Mouse (Mus musculus) hindbrain, embryonic 10.5 days (tissue): ENCODE measurements around the gene Qtrt1. TPM values are rescaled to one million over a fixed set of nuclear protein-coding genes. Genes with fewer than 3 reads are reported as not detected.
"Not testable (repeated sequence)": the region's sequence is repeated elsewhere in the genome, so short reads cannot be mapped to it uniquely, and the experiment has no call there.

Experiments
- DNase-seq: peaks from one replicate; pipeline ENCODE4 v3.0.0-alpha.2; 2017; ENCODE audit warnings: low spot score
- H3K27ac ChIP-seq: fragments of 300-500 bp; sonication (generic); 2 replicates; pipeline ENCODE4 v1.5.1; 2016; ENCODE audit warnings: mild to moderate bottlenecking, moderate library complexity
- H3K27me3 ChIP-seq: fragments of 300-500 bp; sonication (generic); 2 replicates; pipeline ENCODE4 v1.6.1; 2016; ENCODE audit warnings: mild to moderate bottlenecking; ENCODE audit not compliant: poor library complexity, insufficient read depth, severe bottlenecking
- H3K36me3 ChIP-seq: fragments of 300-500 bp; sonication (generic); 2 replicates; pipeline ENCODE4 v1.6.1; 2016; ENCODE audit warnings: mild to moderate bottlenecking, moderate library complexity
- H3K4me1 ChIP-seq: fragments of 300-500 bp; sonication (generic); replicated peaks from 2 replicates; pipeline ENCODE4 v1.6.1; 2016; ENCODE audit warnings: mild to moderate bottlenecking
- H3K4me3 ChIP-seq: fragments of 300-500 bp; sonication (generic); 2 replicates; pipeline ENCODE4 v1.5.1; 2016; ENCODE audit warnings: mild to moderate bottlenecking, moderate library complexity
- H3K9me3 ChIP-seq: fragments of 300-500 bp; sonication (generic); 2 replicates; pipeline ENCODE4 v1.6.1; 2016; ENCODE audit warnings: mild to moderate bottlenecking, moderate library complexity
- WGBS: fragments of 180-500 bp; shearing (Covaris S2); methylation state at CpG from one replicate; pipeline ENCODE4 v1.1.7; 2016; 5-methylcytosine and 5-hydroxymethylcytosine counted together
- polyA plus RNA-seq: library from polyadenylated mRNA; unstranded; fragments of >200 nt; fragmentation: Nextera tagmentation; extraction: Ambion mirVana; gene quantifications from 2 replicates; pipeline ENCODE4 v1.2.1, GENCODE M21; 2016

Gene Qtrt1
- polyA plus RNA-seq, 1 experiment from 2014 or later: 63.3 TPM

DNA sequence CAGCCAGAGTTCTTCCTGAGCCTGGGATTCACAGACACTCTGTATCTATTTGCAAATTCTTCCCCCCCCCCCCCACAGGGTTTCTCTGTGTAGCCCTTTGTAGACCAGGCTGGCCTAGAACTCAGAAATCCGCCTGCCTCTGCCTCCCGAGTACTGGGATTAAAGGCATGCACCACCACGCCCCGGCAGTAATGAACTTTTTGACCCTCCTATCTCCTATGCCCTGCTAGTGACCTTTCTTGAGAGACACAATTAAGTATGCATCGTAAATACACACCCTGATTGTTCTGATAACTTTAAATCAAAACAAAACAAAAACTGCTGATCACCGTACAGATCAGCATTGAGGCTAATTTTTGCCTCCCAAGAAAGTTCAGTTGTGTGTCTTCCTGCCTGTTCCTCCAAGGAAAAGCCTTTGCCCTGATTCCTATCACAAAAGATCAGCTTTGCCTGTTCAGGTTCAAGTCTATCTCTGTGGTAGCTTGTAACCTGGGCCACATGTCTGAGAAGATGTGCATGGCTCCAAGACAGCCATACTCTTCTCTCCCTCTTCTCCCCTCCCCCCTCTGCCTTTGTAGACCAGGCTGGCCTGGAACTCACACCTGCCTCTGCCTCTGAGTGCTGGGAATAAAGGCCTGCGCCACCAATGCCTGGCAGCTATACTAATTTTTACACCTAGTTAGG is 44.8 kb downstream of the Qtrt1 start:
- no peak for DNase-seq
- no peak overlapping the region; the same call in 1 of the 2 replicates for H3K27ac ChIP-seq
- 89% methylated on average over 7 of the region's 7 CpGs for WGBS
- no peaks in the 10 kb centered on the region for H3K9me3 ChIP-seq
- H3K27me3 ChIP-seq: no peaks in the 10 kb centered on the region
- H3K4me3 ChIP-seq: no peak overlapping the region
- H3K36me3 ChIP-seq: peaks cover 31% of the 10 kb centered on the region
- peaks cover 11% of the 10 kb centered on the region; the same call in 1 of the 2 replicates for H3K4me1 ChIP-seq

DNA sequence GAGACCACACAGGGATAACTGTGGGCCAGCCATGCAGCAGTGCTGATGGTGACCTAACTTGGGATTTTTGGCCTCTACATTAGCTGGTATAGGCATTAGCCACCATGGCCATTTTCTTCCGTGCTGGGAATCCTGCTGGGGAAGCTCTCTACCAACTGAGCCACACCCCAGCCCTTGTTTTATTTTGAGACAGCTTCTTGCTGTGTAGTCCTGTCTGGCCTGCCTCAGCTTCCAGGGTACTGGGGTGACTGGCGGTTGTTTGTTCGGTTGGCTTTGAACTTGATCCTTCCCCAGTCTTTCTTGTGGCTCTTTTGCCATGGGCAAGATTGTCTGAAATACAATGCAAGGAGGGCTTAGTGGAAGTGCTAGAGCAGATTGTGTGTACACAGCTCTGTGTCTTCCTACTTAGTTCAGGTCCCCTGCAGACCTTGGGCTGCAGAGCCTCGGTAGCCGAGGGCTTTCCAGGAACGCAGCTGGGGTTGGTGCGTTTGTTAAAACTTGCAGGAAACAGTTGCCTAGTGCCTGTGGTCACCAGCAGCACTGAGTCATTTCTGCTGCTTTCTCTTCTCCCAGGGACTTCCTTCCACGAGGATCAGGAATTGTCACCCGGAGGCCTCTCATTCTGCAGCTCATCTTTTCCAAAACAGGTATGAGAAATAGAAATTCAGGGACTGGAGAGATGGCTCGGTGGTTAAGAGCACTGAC is 45.4 kb downstream of the Qtrt1 start:
- WGBS: 88% methylated on average over 10 of the region's 10 CpGs
- Histone ChIP-seq H3K27me3 (no peaks in the 10 kb centered on the region), H3K4me1 (0 out of 2 replicates have a peak, but pooled peaks cover 12% of the 10 kb centered on the region), H3K27ac (no peak overlapping the region; the same call in 1 of the 2 replicates), H3K9me3 (no peaks in the 10 kb centered on the region), H3K4me3 (no peak overlapping the region), H3K36me3 (peaks cover 37% of the 10 kb centered on the region)
- no peak for DNase-seq

DNA sequence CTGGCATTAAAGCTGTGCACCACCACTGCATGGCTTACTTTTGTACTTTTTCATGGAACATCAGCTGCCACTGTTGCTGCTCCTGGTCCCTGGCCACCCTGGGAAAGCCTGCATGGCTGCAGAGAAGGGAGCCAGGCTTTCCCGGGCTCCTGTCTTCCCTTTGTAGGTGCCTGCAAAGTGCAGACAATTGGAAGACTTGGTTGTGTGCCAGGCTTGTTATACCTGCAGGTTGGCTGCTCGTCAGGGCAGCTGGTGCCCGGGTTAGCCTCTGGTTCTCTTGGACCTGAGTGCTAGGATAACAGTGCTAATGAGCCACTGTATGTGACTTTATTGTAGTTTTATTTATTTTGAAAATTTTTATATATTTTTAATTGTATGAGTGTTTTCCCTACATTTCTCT is 47.2 kb downstream of the Qtrt1 start:
- WGBS: 94% methylated on average over 3 of the region's 3 CpGs
- Histone ChIP-seq H3K9me3 (no peaks in the 10 kb centered on the region), H3K4me3 (no peak overlapping the region), H3K27me3 (no peaks in the 10 kb centered on the region), H3K4me1 (0 out of 2 replicates have a peak, but pooled peaks cover 10% of the 10 kb centered on the region), H3K36me3 (peaks cover 40% of the 10 kb centered on the region), H3K27ac (no peak overlapping the region)
- DNase-seq: no peak

DNA sequence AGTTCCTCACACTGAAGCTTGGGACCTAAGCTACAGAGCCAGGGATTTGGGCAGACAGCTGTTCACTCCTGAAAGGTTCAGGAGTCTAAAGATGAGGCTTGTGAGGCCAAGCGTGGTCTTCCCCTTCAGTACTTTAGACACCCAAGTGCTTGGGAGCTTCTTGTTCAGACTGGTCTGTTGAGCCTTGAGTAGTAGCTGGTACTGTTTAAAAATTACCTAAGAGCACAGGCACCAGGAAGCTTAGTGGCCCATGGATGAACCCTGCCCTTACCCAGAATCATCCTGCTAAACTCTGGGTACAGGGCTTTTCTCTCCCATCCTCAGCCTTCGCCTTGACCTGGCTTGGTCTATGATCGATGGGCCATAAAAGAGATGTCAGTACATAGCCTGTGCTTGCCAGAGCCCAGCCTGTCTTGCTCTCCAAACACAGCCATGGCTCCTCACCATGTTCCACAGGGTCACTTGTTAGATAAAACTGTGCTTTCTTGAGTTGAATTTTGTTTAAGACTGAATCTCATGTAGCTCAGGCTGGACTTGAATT is 48.8 kb downstream of the Qtrt1 start:
- H3K4me3 ChIP-seq: no peak overlapping the region
- no peaks in the 10 kb centered on the region for H3K27me3 ChIP-seq
- 94% methylated on average over 3 of the region's 3 CpGs for WGBS
- peaks cover 50% of the 10 kb centered on the region for H3K36me3 ChIP-seq
- 0 out of 2 replicates have a peak, but pooled peaks cover 10% of the 10 kb centered on the region for H3K4me1 ChIP-seq
- no peaks in the 10 kb centered on the region for H3K9me3 ChIP-seq
- H3K27ac ChIP-seq: no peak overlapping the region
- DNase-seq: no peak

DNA sequence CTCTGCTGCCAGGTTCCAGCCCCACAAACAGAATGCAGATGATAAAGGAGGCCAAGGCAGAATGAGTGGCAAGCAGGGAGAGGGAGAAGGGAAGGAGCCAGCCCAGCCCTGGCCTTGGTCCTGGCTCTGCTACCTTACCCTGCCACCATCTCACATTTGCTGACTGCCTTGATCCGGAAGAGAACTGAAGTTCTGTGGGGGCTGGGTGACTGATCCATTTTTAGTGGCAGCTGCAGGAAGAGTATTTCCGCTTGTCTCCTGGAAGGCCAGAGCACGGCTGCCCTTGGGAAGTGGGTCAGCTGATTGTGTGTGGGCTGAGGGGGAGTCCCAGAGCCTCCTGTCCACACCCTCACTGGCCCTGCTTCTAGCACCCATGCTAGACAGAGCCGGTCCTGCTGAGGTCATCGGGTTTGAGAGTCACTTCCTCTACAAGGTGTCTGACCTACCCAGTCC is 51.5 kb downstream of the Qtrt1 start:
- DNase-seq: no peak
- peaks cover 68% of the 10 kb centered on the region for H3K36me3 ChIP-seq
- no peaks in the 10 kb centered on the region for H3K27me3 ChIP-seq
- H3K4me3 ChIP-seq: no peak overlapping the region
- WGBS: 80% methylated on average over 5 of the region's 5 CpGs
- 0 out of 2 replicates have a peak, but pooled peaks cover 7% of the 10 kb centered on the region for H3K4me1 ChIP-seq
- H3K9me3 ChIP-seq: no peaks in the 10 kb centered on the region
- peak overlapping the region; percentile 2; the same call in 1 of the 2 replicates for H3K27ac ChIP-seq

DNA sequence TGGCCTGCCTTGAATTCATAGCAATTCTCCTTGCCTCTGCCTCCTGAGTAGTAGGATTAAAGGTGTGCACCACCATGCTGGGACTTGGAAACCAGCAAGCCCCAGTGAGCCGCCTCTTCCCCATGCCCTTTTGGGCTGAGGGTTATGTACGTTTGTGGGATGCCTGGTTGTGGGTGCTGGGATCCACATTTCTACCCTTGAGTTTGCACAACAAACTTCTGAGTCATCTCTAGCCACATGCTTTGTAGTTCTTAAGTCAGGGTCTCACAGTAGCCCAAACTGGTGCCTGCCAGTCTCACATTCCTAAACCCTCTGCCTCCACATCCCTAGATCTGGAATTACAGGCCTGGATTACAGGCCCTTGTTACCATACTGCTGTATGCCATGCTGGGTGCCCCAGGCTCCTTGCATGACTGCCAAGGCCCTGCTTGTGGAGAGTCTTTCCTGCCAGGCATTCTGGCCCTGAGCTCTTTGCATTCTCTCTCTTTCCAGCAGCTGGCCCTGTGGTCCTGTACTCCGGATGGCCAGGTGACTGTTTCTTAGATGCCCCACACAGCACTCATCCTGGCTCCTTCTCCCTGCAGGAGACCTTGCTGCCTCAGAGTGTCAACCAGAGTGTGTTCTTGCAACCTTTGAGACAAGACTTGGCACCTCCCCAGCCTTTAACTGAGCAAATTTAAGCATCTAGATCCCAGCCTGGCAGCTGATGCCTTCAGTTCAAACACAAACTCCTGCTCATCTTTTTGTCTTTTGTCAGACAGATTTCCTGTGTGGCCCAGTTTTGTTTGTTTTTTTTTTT is 52.3 kb downstream of the Qtrt1 start:
- H3K27me3 ChIP-seq: no peaks in the 10 kb centered on the region
- H3K9me3 ChIP-seq: no peaks in the 10 kb centered on the region
- H3K36me3 ChIP-seq: peaks cover 68% of the 10 kb centered on the region
- H3K4me1 ChIP-seq: 0 out of 2 replicates have a peak, but pooled peaks cover 7% of the 10 kb centered on the region
- 77% methylated on average over 3 of the region's 3 CpGs for WGBS
- no peak for DNase-seq
- no peak overlapping the region for H3K27ac ChIP-seq
- no peak overlapping the region for H3K4me3 ChIP-seq

DNA sequence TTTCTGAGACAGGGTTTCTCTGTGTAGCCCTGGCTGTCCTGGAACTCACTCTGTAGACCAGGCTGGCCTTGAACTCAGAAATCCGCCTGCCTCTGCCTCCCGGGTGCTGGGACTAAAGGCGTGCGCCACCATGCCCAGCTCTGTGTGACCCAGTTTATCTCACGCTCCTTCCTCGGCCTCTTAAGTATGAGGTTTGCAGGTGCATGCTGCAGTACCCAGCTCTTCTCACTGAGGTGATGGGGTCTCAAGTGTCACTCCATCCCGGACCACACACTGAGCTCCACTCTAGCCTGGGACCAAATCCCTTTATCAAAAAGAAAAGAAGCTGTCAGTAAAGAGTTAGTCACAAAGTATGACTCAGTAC is 52.9 kb downstream of the Qtrt1 start:
- H3K36me3 ChIP-seq: peaks cover 68% of the 10 kb centered on the region
- not testable (repeated sequence) for H3K27ac ChIP-seq, DNase-seq, H3K4me1 ChIP-seq, H3K4me3 ChIP-seq, H3K27me3 ChIP-seq, H3K9me3 ChIP-seq
- 92% methylated on average over 7 of the region's 7 CpGs for WGBS

DNA sequence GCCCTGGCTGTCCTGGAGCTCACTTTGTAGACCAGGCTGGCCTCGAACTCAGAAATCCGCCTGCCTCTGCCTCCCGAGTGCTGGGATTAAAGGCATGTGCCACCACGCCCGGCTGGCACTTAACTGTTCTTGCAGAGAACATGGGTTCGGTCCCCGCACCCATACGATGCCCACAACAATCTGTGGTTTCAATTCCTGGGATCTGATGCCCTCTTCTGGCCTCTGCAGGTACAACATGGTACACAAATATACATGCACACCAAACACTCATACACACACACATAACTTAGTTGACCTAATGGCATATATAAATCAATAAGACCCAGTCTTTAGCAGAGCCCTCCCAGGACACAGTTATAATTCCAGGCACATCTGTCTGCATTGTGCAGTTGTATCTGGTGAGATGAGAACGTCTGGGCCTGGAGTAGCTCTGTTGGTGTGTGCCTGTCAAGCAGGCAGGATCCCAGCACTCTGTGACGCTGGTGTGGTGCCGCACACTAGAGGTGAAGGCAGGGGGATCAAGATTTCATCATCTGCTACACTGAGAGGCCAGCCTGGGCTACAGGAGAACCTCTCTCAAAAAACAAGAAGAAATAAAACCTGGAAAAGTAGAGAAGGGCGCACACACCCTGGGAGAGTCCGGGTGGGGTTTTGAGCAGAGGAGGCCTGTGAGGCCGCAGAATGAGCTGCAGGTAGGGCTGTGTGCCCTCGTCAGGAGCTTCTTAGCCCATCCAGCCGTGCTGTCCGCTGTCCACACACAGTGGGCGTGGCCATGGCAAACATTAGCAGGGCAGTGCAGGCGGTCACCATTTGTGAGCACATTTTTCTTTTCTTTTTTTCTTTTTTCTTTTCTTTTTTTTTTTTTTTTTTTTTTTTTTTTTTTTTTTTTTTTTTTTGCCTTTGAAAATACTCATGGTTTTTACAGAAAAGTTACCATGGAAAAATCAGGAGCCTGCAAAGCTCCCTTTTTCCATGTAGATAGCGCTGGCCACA is 57.7 kb downstream of the Qtrt1 start:
- H3K9me3 ChIP-seq: no peaks in the 10 kb centered on the region
- no peak overlapping the region for H3K4me3 ChIP-seq
- WGBS: 91% methylated on average over 20 of the region's 20 CpGs
- H3K36me3 ChIP-seq: peaks cover 92% of the 10 kb centered on the region
- no peaks in the 10 kb centered on the region for H3K4me1 ChIP-seq
- no peak overlapping the region for H3K27ac ChIP-seq
- DNase-seq: peak; percentile 39
- H3K27me3 ChIP-seq: no peaks in the 10 kb centered on the region

Other genes starting within 250 kb of the Qtrt1 start
- gene Pde4a, start 246.1 kb upstream of the Qtrt1 start, polyA plus RNA-seq: 3.7 and 6.5 TPM in 2 replicates
- 46.5 and 50.0 TPM in 2 replicates for gene Keap1, start 172.5 kb upstream of the Qtrt1 start, polyA plus RNA-seq
- 0.20 and 0.35 TPM in 2 replicates for gene S1pr5, start 163.4 kb upstream of the Qtrt1 start, polyA plus RNA-seq
- gene Atg4d, start 146.5 kb upstream of the Qtrt1 start, polyA plus RNA-seq: 52.3 and 59.4 TPM in 2 replicates
- gene Kri1, start 123.9 kb upstream of the Qtrt1 start, polyA plus RNA-seq: 17.6 and 19.4 TPM in 2 replicates
- 58.4 and 73.5 TPM in 2 replicates for gene Cdkn2d, start 120.4 kb upstream of the Qtrt1 start, polyA plus RNA-seq
- 4.8 and 14.6 TPM in 2 replicates for gene Ap1m2, start 99.5 kb upstream of the Qtrt1 start, polyA plus RNA-seq
- 68.7 and 75.7 TPM in 2 replicates for gene Slc44a2, start 91.1 kb upstream of the Qtrt1 start, polyA plus RNA-seq
- 270 and 300 TPM in 2 replicates for gene Ilf3, start 44.0 kb upstream of the Qtrt1 start, polyA plus RNA-seq
- gene Dnm2, start 13.1 kb downstream of the Qtrt1 start, polyA plus RNA-seq: 75.1 and 80.4 TPM in 2 replicates
- gene Tmed1, start 98.4 kb downstream of the Qtrt1 start, polyA plus RNA-seq: 103 and 110 TPM in 2 replicates
- gene AB124611, start 114.3 kb downstream of the Qtrt1 start, polyA plus RNA-seq: 4.9 and 5.8 TPM in 2 replicates
- 66.3 and 71.9 TPM in 2 replicates for gene Carm1, start 135.1 kb downstream of the Qtrt1 start, polyA plus RNA-seq
- gene Timm29, start 180.9 kb downstream of the Qtrt1 start, polyA plus RNA-seq: 33.8 and 38.4 TPM in 2 replicates
- 21.5 and 23.7 TPM in 2 replicates for gene Yipf2, start 181.0 kb downstream of the Qtrt1 start, polyA plus RNA-seq
- 153 and 173 TPM in 2 replicates for gene Smarca4, start 204.3 kb downstream of the Qtrt1 start, polyA plus RNA-seq